Comparison of ENCODE assay signal across 25 mouse cellular contexts in genomic region chr6:70829451-70829850, GRCm38 (mm10). TPM values are rescaled to one million over a fixed set of nuclear protein-coding genes. Genes with fewer than 3 reads are reported as not detected.
DNase-seq lines count a peak whose midpoint lies in the region; ATAC-seq and TF ChIP-seq lines count a peak whose summit lies in the region.
"Had no signal": no experiment of that assay in that cellular context is flagged by ENCODE, and none has a peak within 500 bp of the region (broad histone marks: within the 10 kb centered on the region; RNA-seq: fewer than 3 reads in every experiment).

No protein-coding gene starts in this region.

- peak overlapping the region; percentile 11; the same call in 1 of the 2 replicates for H3K27ac ChIP-seq in thymus, adult 2 months (ENCODE audit: control insufficient read depth, insufficient read depth, low read length)
- H3K27ac ChIP-seq in CH12.LX (ENCODE audit: insufficient read depth, low read depth), result peak overlapping the region; percentile 56; the same call in 1 of the 2 replicates
- no peak overlapping the region for H3K27ac ChIP-seq in intestine, embryonic 15.5 days
- no peak overlapping the region for H3K27ac ChIP-seq in forebrain, embryonic 12.5 days
- H3K27ac ChIP-seq: embryonic facial prominence, embryonic 13.5 days; embryonic facial prominence, embryonic 15.5 days; forebrain, embryonic 10.5 days; forebrain, embryonic 13.5 days; forebrain, embryonic 15.5 days had no signal

- no peaks in the 10 kb centered on the region for H3K27me3 ChIP-seq in thymus, adult 2 months (ENCODE audit: control insufficient read depth, insufficient read depth, low read length)
- no peaks in the 10 kb centered on the region for H3K27me3 ChIP-seq in CH12.LX (replicated peaks)
- no peaks in the 10 kb centered on the region for H3K27me3 ChIP-seq in intestine, embryonic 15.5 days (replicated peaks)
- H3K27me3 ChIP-seq in forebrain, embryonic 12.5 days, result no peaks in the 10 kb centered on the region
- H3K27me3 ChIP-seq: embryonic facial prominence, embryonic 13.5 days; embryonic facial prominence, embryonic 15.5 days; forebrain, embryonic 13.5 days; forebrain, embryonic 15.5 days had no signal

- 45% methylated on average over 2 of the region's 2 CpGs for WGBS in thymus, adult 2 months
- WGBS in intestine, embryonic 15.5 days, result 54% methylated on average over 2 of the region's 2 CpGs
- WGBS in forebrain, embryonic 12.5 days, result 68% methylated on average over 2 of the region's 2 CpGs

- ATAC-seq in intestine, embryonic 15.5 days, result no peak
- ATAC-seq in forebrain, embryonic 12.5 days (ENCODE audit: low FRiP score), result no peak
- ATAC-seq: CD4-positive, CD25-positive, alpha-beta regulatory T cell, adult 4 months; forebrain, embryonic 13.5 days; forebrain, embryonic 15.5 days; forebrain, postnatal 0 days had no signal

- no peak overlapping the region for H3K4me3 ChIP-seq in thymus, adult 2 months (ENCODE audit: control insufficient read depth, insufficient read depth, low read length)
- H3K4me3 ChIP-seq in CH12.LX (replicated peaks in 1 of 3; ENCODE audit: low read depth in 2 of 3, low read length in 2 of 3, poor library complexity in 1 of 3), result no peak overlapping the region
- no peak overlapping the region for H3K4me3 ChIP-seq in intestine, embryonic 15.5 days (replicated peaks)
- H3K4me3 ChIP-seq in forebrain, embryonic 12.5 days (replicated peaks), result no peak overlapping the region
- H3K4me3 ChIP-seq: embryonic facial prominence, embryonic 13.5 days; embryonic facial prominence, embryonic 15.5 days; erythroblast, embryonic 14.5 days; forebrain, embryonic 10.5 days; forebrain, embryonic 13.5 days; forebrain, embryonic 15.5 days had no signal

- peaks cover 10% of the 10 kb centered on the region for H3K9me3 ChIP-seq in CH12.LX (replicated peaks; ENCODE audit: low read length)
- H3K9me3 ChIP-seq in intestine, embryonic 15.5 days, result no peaks in the 10 kb centered on the region
- no peaks in the 10 kb centered on the region for H3K9me3 ChIP-seq in forebrain, embryonic 12.5 days
- H3K9me3 ChIP-seq: embryonic facial prominence, embryonic 13.5 days; embryonic facial prominence, embryonic 15.5 days; forebrain, embryonic 10.5 days; forebrain, embryonic 13.5 days; forebrain, embryonic 15.5 days had no signal

- peak overlapping the region; percentile 15; the same call in 1 of the 2 replicates for H3K4me2 ChIP-seq in CH12.LX (ENCODE audit: insufficient read depth, low read depth, poor library complexity, severe bottlenecking)
- H3K4me2 ChIP-seq in intestine, embryonic 15.5 days (replicated peaks), result no peak overlapping the region
- H3K4me2 ChIP-seq in forebrain, embryonic 12.5 days, result no peak overlapping the region
- H3K4me2 ChIP-seq: embryonic facial prominence, embryonic 13.5 days; embryonic facial prominence, embryonic 15.5 days; forebrain, embryonic 13.5 days; forebrain, embryonic 15.5 days had no signal

- dilution Hi-C loops in CH12.LX (cut with MboI; ENCODE audit: extremely low pct_ligation_motif_present, extremely low pct_unique_long_range_greater_than_20kb, low sequenced_read_pairs), result no loop called here

- TF ChIP-seq RAD21 in CH12.LX (IDR thresholded peaks at IDR 0.05; ENCODE audit: low read depth, low read length), result no peak

- H3K4me1 ChIP-seq in thymus, adult 2 months (replicated peaks; ENCODE audit: control insufficient read depth, insufficient read depth, low read length), result peaks cover 29% of the 10 kb centered on the region
- peaks cover 17 to 42% of the 10 kb centered on the region in 2 experiments for H3K4me1 ChIP-seq in CH12.LX (ENCODE audit: control insufficient read depth in 1 of 2, insufficient read depth in 2 of 2)
- H3K4me1 ChIP-seq in intestine, embryonic 15.5 days (replicated peaks), result 0 out of 2 replicates have a peak, but pooled peaks cover under 1% of the 10 kb centered on the region
- 0 out of 2 replicates have a peak, but pooled peaks cover 5% of the 10 kb centered on the region for H3K4me1 ChIP-seq in forebrain, embryonic 12.5 days
- H3K4me1 ChIP-seq: forebrain, embryonic 13.5 days had no signal

- TF ChIP-seq CTCF in thymus, adult 2 months (IDR thresholded peaks at IDR 0.05; ENCODE audit: borderline replicate concordance, control insufficient read depth, extremely low read depth, insufficient read depth, low read length, poor library complexity), result no peak
- no peak for TF ChIP-seq CTCF in CH12.LX (conservative IDR thresholded peaks at IDR 0.05 in 1 of 2, IDR thresholded peaks at IDR 0.05 in 1 of 2; ENCODE audit: low read depth in 2 of 2, low read length in 2 of 2)

- H3K79me2 ChIP-seq in CH12.LX (replicated peaks; ENCODE audit: control insufficient read depth, extremely low read depth, insufficient read depth, poor library complexity, severe bottlenecking), result no peaks in the 10 kb centered on the region

- in situ Hi-C loops in CH12.LX (cut with MboI; ENCODE audit: low pct_ligation_motif_present, low pct_unique_long_range_greater_than_20kb, low sequenced_read_pairs), result no loop called here

- peak; percentile 24; the same call in 1 of the 2 replicates for TF ChIP-seq EP300 in CH12.LX (IDR thresholded peaks at IDR 0.05; ENCODE audit: low read length)

- no peak for DNase-seq in thymus, adult 2 months
- no peak for DNase-seq in thymus, adult 18-20 months
- DNase-seq in CH12.LX (ENCODE audit: extremely low read depth), result no peak
- DNase-seq in thymus, postnatal 25 days, result peak; percentile 38
- DNase-seq: adrenal gland, adult 2 months; adrenal gland, postnatal 10 days; adrenal gland, postnatal 25 days; B cell, adult 2 months; cerebellum, adult 11 months; cerebellum, adult 18-20 months; cerebellum, adult 8-10 months; cerebellum, adult 9-11 months; cerebellum, postnatal 14 days; cerebellum, postnatal 36 days; embryo, embryonic 11 days; forebrain, postnatal 0 days had no signal

- H3K9ac ChIP-seq in CH12.LX (ENCODE audit: insufficient read depth, low read depth), result peak overlapping the region; percentile 4; the same call in 1 of the 2 replicates
- no peak overlapping the region for H3K9ac ChIP-seq in intestine, embryonic 15.5 days
- no peak overlapping the region for H3K9ac ChIP-seq in forebrain, embryonic 12.5 days
- H3K9ac ChIP-seq: embryonic facial prominence, embryonic 13.5 days; embryonic facial prominence, embryonic 15.5 days; forebrain, embryonic 13.5 days; forebrain, embryonic 15.5 days; forebrain, postnatal 0 days had no signal

- no peaks in the 10 kb centered on the region for H3K36me3 ChIP-seq in thymus, adult 2 months (ENCODE audit: control insufficient read depth, insufficient read depth, low read length)
- no peaks in the 10 kb centered on the region for H3K36me3 ChIP-seq in CH12.LX (replicated peaks in 1 of 2; ENCODE audit: control insufficient read depth in 1 of 2, insufficient read depth in 1 of 2, low read length in 1 of 2)
- H3K36me3 ChIP-seq in intestine, embryonic 15.5 days, result no peaks in the 10 kb centered on the region
- no peaks in the 10 kb centered on the region for H3K36me3 ChIP-seq in forebrain, embryonic 12.5 days (replicated peaks)
- H3K36me3 ChIP-seq: embryonic facial prominence, embryonic 13.5 days; embryonic facial prominence, embryonic 15.5 days; forebrain, embryonic 10.5 days; forebrain, embryonic 15.5 days had no signal

- no peak for TF ChIP-seq POLR2A in thymus, adult 2 months (IDR thresholded peaks at IDR 0.05; ENCODE audit: control insufficient read depth, extremely low read depth, insufficient read depth, low read length, poor library complexity)
- TF ChIP-seq POLR2A in CH12.LX (IDR thresholded peaks at IDR 0.05; ENCODE audit: low read depth, low read length), result no peak

TF ChIP-seq in CH12.LX, 34 proteins besides CTCF, POLR2A, EP300 and RAD21:
- TF ChIP-seq TCF12 (IDR thresholded peaks at IDR 0.05; ENCODE audit: low read depth, low read length) (0 out of 2 replicates have a peak, but pooled peaks have one; percentile 10), IRF4 (IDR thresholded peaks at IDR 0.05; ENCODE audit: low read depth, low read length) (0 out of 2 replicates have a peak, but pooled peaks have one; percentile 8), POLR2AphosphoS2 (IDR thresholded peaks at IDR 0.05; ENCODE audit: low read depth, low read length) (no peak), BHLHE40 (IDR thresholded peaks at IDR 0.05; ENCODE audit: low read depth, low read length) (peak; percentile 36; the same call in 1 of the 2 replicates)
TF ChIP-seq in CH12.LX: peak in this region for 3.

RNA-seq across cellular contexts. Expression of gene Eif2ak3, which starts 14.9 kb away (rescaled TPM):
- 25.9 and 33.0 TPM in 2 replicates for polyA plus RNA-seq in thymus, adult 2 months (2012; rRNA removed)
- total RNA-seq in CH12.LX (2012; rRNA removed) (38.9 and 39.5 TPM in 2 replicates), CH12.LX (2014; rRNA removed) (23.1 and 24.9 TPM in 2 replicates)
- 21.2 and 26.2 TPM in 2 replicates for polyA plus RNA-seq in CH12.LX (2012; ENCODE audit: insufficient read length, low read depth)
- 9.7 and 9.9 TPM in 2 replicates for polyA plus RNA-seq in intestine, embryonic 15.5 days (2015; fragmentation: Nextera tagmentation; extraction: Ambion mirVana)
- 14.8 and 15.9 TPM in 2 replicates for polyA plus RNA-seq in forebrain, embryonic 12.5 days (2016; fragmentation: Nextera tagmentation; extraction: Ambion mirVana)

RNA-seq across cellular contexts. Expression of gene Rpia, which starts 37.4 kb away (rescaled TPM):
- 15.7 and 20.0 TPM in 2 replicates for polyA plus RNA-seq in thymus, adult 2 months (2012; rRNA removed)
- total RNA-seq in CH12.LX (2012; rRNA removed) (55.7 and 76.1 TPM in 2 replicates), CH12.LX (2014; rRNA removed) (61.8 and 65.1 TPM in 2 replicates)
- 57.8 and 68.9 TPM in 2 replicates for polyA plus RNA-seq in CH12.LX (2012; ENCODE audit: insufficient read length, low read depth)
- 4.9 and 5.0 TPM in 2 replicates for polyA plus RNA-seq in intestine, embryonic 15.5 days (2015; fragmentation: Nextera tagmentation; extraction: Ambion mirVana)
- polyA plus RNA-seq in forebrain, embryonic 12.5 days (2016; fragmentation: Nextera tagmentation; extraction: Ambion mirVana), result 2.8 and 5.1 TPM in 2 replicates

Comparison
In these comparisons a context has a peak if more than half of its experiments do, and no peak if none do; other contexts are left out.
1. H3K27ac ChIP-seq: peak in thymus, adult 2 months (single experiment) and CH12.LX (single experiment); none in intestine, embryonic 15.5 days (single experiment) and forebrain, embryonic 12.5 days (single experiment).